Mouse (Mus musculus): ENCODE results near the gene Pde4d.

- TF ChIP-seq CTCF (IDR thresholded peaks at IDR 0.05 in 2 of 3, conservative IDR thresholded peaks at IDR 0.05 in 1 of 3; ENCODE audit: control insufficient read depth in 1 of 3, insufficient read depth in 1 of 3, low read depth in 2 of 3, low read length in 3 of 3, poor library complexity in 1 of 3, severe bottlenecking in 1 of 3) (no peak), MAFK (IDR thresholded peaks at IDR 0.05; ENCODE audit: borderline replicate concordance, low read depth, low read length) (no peak), KAT2A (conservative IDR thresholded peaks at IDR 0.05; ENCODE audit: low read depth, low read length) (no peak), SIN3A (IDR thresholded peaks at IDR 0.05; ENCODE audit: low read length) (no peak), E2F4 (IDR thresholded peaks at IDR 0.05; ENCODE audit: borderline replicate concordance, low read depth, low read length) (no peak), RCOR1 (IDR thresholded peaks at IDR 0.05; ENCODE audit: low read depth, low read length) (no peak), POLR2A (IDR thresholded peaks at IDR 0.05; ENCODE audit: control insufficient read depth in 1 of 2, insufficient read depth in 1 of 2, low read depth in 1 of 2, low read length in 2 of 2, poor library complexity in 1 of 2) (no peak)
Observed at GRCm38 (mm10) chr13:109232531-109232930, 782.8 kb downstream of the Pde4d start.

All from MEL (cell line).